Mouse (Mus musculus) right cerebral cortex, postnatal 14 days (tissue): Measurements from ENCODE around the gene Arhgap33.
"Not testable (repeated sequence)": the region's sequence is repeated elsewhere in the genome, so short reads cannot be mapped to it uniquely, and the experiment has no call there.

Experiments used
- DNase-seq: peaks from one replicate; pipeline ENCODE4 v3.0.0; 2022

Arhgap33 gene

GRCm38 (mm10) chr7:30492765-30493164 lies 42.1 kb downstream of the Arhgap33 start:
- DNase-seq, result peak; percentile 82

DNA sequence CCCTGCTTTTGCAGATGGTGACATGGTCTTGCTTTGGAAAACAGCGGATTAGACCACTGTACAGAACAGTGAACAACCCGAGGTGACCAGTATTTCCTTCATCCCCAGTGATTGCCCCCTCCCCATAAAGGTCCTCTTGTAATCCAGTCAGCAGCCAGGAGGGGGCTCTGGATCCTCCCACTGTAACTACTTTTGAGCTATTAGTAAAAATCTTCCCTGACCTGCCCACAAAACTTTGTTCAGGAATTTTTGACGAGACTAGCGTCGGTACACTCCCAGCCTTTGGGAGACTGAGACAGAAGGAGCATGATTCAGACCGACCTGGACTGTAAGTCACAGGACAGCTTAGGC lies 43.9 kb downstream of the Arhgap33 start:
- no peak for DNase-seq

DNA sequence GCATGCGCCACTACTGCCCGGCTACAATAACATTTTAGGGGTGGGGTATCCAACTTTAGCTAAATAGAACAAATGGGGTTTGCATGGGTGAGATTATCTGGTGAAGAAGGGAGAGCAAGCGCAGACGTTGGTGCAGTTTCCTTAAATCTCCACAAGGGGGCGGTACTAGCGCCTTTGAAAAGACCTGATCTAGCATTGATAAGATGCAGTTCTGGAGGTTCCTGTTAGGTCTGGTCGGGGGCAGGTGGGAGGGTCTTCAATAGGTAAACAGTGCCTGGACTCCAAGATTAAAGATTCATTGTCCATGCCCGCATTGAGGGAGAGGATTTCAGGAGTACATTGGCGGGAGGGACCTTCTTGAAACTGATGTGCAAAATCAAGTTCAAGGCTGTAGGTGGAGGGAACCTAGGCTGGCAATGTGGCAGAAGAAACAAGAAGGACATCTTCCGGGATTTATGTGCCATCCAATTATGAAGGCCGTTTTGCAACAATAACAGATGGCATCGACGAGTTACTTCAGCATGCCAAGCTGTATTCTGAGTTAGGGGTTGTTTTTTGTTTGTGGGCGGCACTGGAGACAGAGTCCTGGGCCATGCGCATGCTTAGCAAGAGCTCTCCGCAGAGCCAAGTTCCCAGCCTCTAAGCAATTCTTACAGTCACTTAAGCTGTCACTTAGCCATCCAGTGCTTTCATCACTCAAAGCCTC lies 44.5 kb downstream of the Arhgap33 start:
- DNase-seq, result peak; percentile 38

DNA sequence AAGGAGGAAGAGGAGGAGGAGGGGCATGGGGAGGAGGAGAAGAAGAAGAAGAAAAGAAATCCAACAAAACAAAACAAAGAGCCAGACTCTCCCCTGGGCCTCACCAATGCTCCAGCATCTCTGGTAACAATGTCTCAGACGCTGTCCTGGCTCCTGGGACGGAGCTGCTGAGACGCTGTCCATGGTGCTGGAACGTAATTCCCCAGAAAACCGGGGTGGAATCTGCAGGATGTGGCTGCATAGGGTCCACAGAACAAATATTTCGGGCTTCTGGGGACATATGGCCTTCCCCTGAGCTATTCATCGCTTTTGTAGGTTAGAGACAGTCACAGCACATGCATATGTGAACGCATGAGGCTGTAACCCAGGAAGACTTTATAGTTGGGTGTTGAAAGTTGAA lies 50.6 kb downstream of the Arhgap33 start:
- DNase-seq, result no peak

- DNase-seq, result peak; percentile 49
Measured at GRCm38 (mm10) chr7:30477415-30478381, 57.2 kb downstream of the Arhgap33 start.

- DNase-seq, result not testable (repeated sequence)
Measured at GRCm38 (mm10) chr7:30476136-30476535, 58.7 kb downstream of the Arhgap33 start.

DNA sequence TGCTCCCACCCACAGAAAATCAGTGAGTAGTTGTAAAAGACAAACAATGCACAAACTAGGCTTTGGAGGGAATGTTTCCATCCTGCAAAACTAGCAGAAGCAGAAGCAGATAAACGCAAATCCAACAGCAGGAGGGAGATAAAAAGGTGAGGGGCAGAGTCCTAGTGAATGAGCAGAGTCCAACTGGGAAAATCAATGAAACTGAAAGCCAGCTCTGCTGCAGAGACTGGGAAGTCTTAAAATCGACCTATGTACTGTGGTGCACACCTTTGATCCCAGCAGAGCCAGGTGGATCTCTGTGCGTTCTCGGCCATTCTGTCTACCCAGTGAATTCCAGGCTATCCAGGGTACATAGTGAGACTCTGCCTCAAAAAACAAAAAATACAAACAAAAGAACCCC lies 59.9 kb downstream of the Arhgap33 start:
- DNase-seq, result no peak

DNA sequence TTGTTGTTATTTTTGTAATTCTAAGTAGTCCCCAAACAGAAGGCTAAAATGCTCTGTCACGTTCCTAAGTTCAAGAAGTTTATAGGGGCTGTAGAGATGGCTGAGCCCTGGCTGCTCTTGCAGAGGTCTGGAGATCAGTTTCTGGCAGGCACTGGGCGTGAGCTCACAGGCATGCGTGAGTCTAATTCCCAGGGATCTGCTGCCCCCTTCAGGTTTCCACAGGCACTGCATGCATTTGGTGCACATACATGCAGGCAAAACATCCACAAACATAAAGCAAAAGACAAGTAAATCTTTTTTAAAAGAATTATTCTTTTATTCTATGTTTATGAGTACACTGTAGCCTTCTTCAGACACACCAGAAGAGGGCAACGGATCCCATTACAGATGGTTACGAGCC lies 62.4 kb downstream of the Arhgap33 start:
- peak; percentile 64 for DNase-seq
